Mouse (Mus musculus): Measurements from ENCODE around the gene Ptprh. TPM values are rescaled to one million over a fixed set of nuclear protein-coding genes. Genes with fewer than 3 reads are reported as not detected.
A peak's percentile ranks its signal among the peaks of the same experiment; 100 is the strongest.
"Not testable (repeated sequence)": the region's sequence is repeated elsewhere in the genome, so short reads cannot be mapped to it uniquely, and the experiment has no call there.

Gene Ptprh
- polyA plus RNA-seq, 1 experiment from 2014 or later, result not detected

GRCm38 (mm10) chr7:4541344-4541743 is 62.5 kb downstream of the Ptprh start:
- H3K4me3 ChIP-seq (replicated peaks), result no peak overlapping the region
- H3K36me3 ChIP-seq, result no peaks in the 10 kb centered on the region
- H3K4me2 ChIP-seq, result no peak overlapping the region
- H3K9ac ChIP-seq (replicated peaks), result no peak overlapping the region
- peaks cover 1% of the 10 kb centered on the region; the same call in 1 of the 2 replicates for H3K27me3 ChIP-seq
- H3K4me1 ChIP-seq (replicated peaks), result peaks cover 2% of the 10 kb centered on the region
- no peak for ATAC-seq (ENCODE audit: insufficient number of reproducible peaks, insufficient read depth, low FRiP score, low TSS enrichment, low read depth)
- no peaks in the 10 kb centered on the region for H3K9me3 ChIP-seq
- no peak overlapping the region for H3K27ac ChIP-seq
- WGBS, result 63% methylated on average over 5 of the region's 5 CpGs

DNA sequence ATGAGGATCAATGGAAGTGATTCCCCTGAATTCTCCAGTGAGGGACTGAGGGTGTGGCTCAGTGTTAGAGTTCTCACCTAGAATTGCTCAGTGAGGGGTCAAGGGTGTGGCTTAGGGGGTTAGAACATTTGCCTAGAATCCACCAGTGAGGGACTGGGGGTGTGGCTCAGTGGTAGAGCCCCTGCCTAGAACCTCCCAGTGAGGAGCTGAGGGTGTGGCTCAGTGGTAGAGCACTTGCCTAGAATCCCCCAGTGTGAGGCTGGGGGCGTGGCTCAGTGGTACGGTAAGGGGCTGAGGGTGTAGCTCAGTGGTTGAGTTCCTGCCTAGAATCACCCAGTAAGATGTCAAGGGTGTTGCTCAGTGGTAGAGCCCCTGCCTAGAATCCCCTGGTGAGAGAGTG is 64.8 kb downstream of the Ptprh start:
- Histone ChIP-seq H3K36me3 (no peaks in the 10 kb centered on the region), H3K4me2 (no peak overlapping the region), H3K9me3 (no peaks in the 10 kb centered on the region), H3K4me3 (replicated peaks) (no peak overlapping the region), H3K4me1 (replicated peaks) (no peaks in the 10 kb centered on the region), H3K27me3 (no peaks in the 10 kb centered on the region), H3K9ac (replicated peaks) (no peak overlapping the region), H3K27ac (no peak overlapping the region)
- WGBS, result 65% methylated on average over 2 of the region's 2 CpGs
- ATAC-seq (ENCODE audit: insufficient number of reproducible peaks, insufficient read depth, low FRiP score, low TSS enrichment, low read depth), result no peak

- no peak for ATAC-seq (ENCODE audit: insufficient number of reproducible peaks, insufficient read depth, low FRiP score, low TSS enrichment, low read depth)
- H3K4me1 ChIP-seq (replicated peaks), result 0 out of 2 replicates have a peak, but pooled peaks cover under 1% of the 10 kb centered on the region
- 54% methylated on average over 4 of the region's 4 CpGs for WGBS
Observed at GRCm38 (mm10) chr7:4537181-4537580, 66.7 kb downstream of the Ptprh start.

GRCm38 (mm10) chr7:4536369-4536768 is 67.5 kb downstream of the Ptprh start:
- WGBS, result 87% methylated on average over 4 of the region's 4 CpGs

More at GRCm38 (mm10) chr7:4537181-4537580, 66.7 kb downstream of the Ptprh start:
- Histone ChIP-seq H3K27me3 (no peaks in the 10 kb centered on the region), H3K36me3 (no peaks in the 10 kb centered on the region), H3K4me2 (no peak overlapping the region), H3K27ac (no peak overlapping the region), H3K4me3 (replicated peaks) (no peak overlapping the region), H3K9ac (replicated peaks) (no peak overlapping the region), H3K9me3 (no peaks in the 10 kb centered on the region)

GRCm38 (mm10) chr7:4532005-4532729 is 71.7 kb downstream of the Ptprh start, which contains the start of gene Dnaaf3:
Gene Dnaaf3 (minus strand): TSS chr7:4532453.
- Histone ChIP-seq H3K9ac (replicated peaks) (no peak within 1 kb of the TSS; the same call in 1 of the 2 replicates), H3K4me3 (replicated peaks) (peak within 1 kb of the TSS; percentile 45), H3K9me3 (no peaks in the 10 kb centered on the region), H3K4me2 (peak within 1 kb of the TSS; percentile 73), H3K27ac (no peak within 1 kb of the TSS), H3K4me1 (replicated peaks) (peaks cover 11% of the 10 kb centered on the region), H3K36me3 (no peaks in the 10 kb centered on the region), H3K27me3 (0 out of 2 replicates have a peak, but pooled peaks cover 4% of the 10 kb centered on the region)
- ATAC-seq (ENCODE audit: insufficient number of reproducible peaks, insufficient read depth, low FRiP score, low TSS enrichment, low read depth), result peak; percentile 91
- 3% methylated on average over 28 of the region's 28 CpGs for WGBS

More at GRCm38 (mm10) chr7:4536369-4536768, 67.5 kb downstream of the Ptprh start:
- H3K27ac ChIP-seq, result no peak overlapping the region
- H3K27me3 ChIP-seq, result no peaks in the 10 kb centered on the region
- no peaks in the 10 kb centered on the region for H3K9me3 ChIP-seq
- ATAC-seq (ENCODE audit: insufficient number of reproducible peaks, insufficient read depth, low FRiP score, low TSS enrichment, low read depth), result no peak
- H3K4me1 ChIP-seq (replicated peaks), result peaks cover 7% of the 10 kb centered on the region
- H3K9ac ChIP-seq (replicated peaks), result no peak overlapping the region
- H3K4me2 ChIP-seq, result no peak overlapping the region
- no peaks in the 10 kb centered on the region for H3K36me3 ChIP-seq
- no peak overlapping the region for H3K4me3 ChIP-seq (replicated peaks)

- H3K4me2 ChIP-seq; H3K9ac ChIP-seq (replicated peaks); H3K27me3 ChIP-seq; H3K27ac ChIP-seq; H3K9me3 ChIP-seq; ATAC-seq (ENCODE audit: insufficient number of reproducible peaks, insufficient read depth, low FRiP score, low TSS enrichment, low read depth); H3K36me3 ChIP-seq; H3K4me3 ChIP-seq (replicated peaks): not testable (repeated sequence)
- peaks cover 21% of the 10 kb centered on the region for H3K4me1 ChIP-seq (replicated peaks)
- WGBS, result 33% methylated on average over 8 of the region's 8 CpGs
Observed at GRCm38 (mm10) chr7:4530166-4530565, 73.7 kb downstream of the Ptprh start.

GRCm38 (mm10) chr7:4527302-4527689 is 76.5 kb downstream of the Ptprh start:
- H3K9ac ChIP-seq (replicated peaks), result 0 out of 2 replicates have a peak overlapping the region, but pooled peaks have one; percentile 31
- H3K4me2 ChIP-seq, result peak overlapping the region; percentile 58
- 42% methylated on average over 18 of the region's 18 CpGs for WGBS
- H3K27me3 ChIP-seq, result peaks cover 7% of the 10 kb centered on the region; the same call in 1 of the 2 replicates
- H3K4me1 ChIP-seq (replicated peaks), result peaks cover 21% of the 10 kb centered on the region
- H3K4me3 ChIP-seq (replicated peaks), result peak overlapping the region; percentile 36
- no peak overlapping the region for H3K27ac ChIP-seq
- ATAC-seq (ENCODE audit: insufficient number of reproducible peaks, insufficient read depth, low FRiP score, low TSS enrichment, low read depth), result no peak
- no peaks in the 10 kb centered on the region for H3K36me3 ChIP-seq
- no peaks in the 10 kb centered on the region for H3K9me3 ChIP-seq

GRCm38 (mm10) chr7:4526341-4527301 is 77.2 kb downstream of the Ptprh start:
- H3K4me1 ChIP-seq (replicated peaks), result peaks cover 15% of the 10 kb centered on the region
- H3K36me3 ChIP-seq, result no peaks in the 10 kb centered on the region
- peak overlapping the region; percentile 67; the same call in 1 of the 2 replicates for H3K27ac ChIP-seq
- H3K4me2 ChIP-seq, result peak overlapping the region; percentile 58
- 31% methylated on average over 40 of the region's 40 CpGs for WGBS
- no peaks in the 10 kb centered on the region for H3K9me3 ChIP-seq
- H3K27me3 ChIP-seq, result peaks cover 14% of the 10 kb centered on the region
- peak; percentile 88 for ATAC-seq (ENCODE audit: insufficient number of reproducible peaks, insufficient read depth, low FRiP score, low TSS enrichment, low read depth)
- H3K4me3 ChIP-seq (replicated peaks), result peak overlapping the region; percentile 36
- peak overlapping the region; percentile 57; the same call in 1 of the 2 replicates for H3K9ac ChIP-seq (replicated peaks)

DNA sequence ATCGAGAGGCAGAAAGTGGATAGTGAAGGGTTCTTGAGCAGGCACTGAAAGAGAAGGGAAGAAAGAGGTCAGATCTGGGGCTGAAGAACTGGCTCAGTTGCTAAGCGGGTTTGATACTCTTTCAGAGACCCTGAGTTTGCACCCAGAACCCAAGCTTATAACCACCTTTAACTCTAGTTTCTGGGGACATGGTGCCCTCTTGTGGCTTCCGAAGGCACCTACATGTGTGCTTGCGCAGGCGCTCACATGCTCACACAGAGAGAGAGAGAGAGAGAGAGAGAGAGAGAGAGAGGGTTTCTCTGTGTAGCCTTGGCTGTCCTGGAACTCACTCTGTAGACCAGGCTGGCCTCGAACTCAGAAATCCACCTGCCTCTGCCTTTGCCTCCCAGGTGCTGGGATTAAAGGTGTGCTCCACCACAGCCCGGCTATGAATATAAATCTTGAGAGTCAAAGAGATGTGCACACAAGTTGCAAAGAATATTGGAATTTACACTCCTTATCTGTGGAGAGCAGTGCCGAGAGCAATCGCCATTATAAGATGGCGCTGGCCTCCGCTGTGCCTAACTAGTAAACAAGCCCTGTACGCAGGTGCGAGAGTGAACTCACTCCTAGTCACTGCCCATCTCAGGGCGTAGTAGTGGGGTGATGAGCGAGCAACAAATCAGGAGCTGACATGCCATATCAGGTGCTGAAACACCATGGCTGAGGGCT is 79.5 kb downstream of the Ptprh start, which contains the start of gene Tnni3:
Gene Tnni3, minus strand, starts transcription at position 18 of the 711 bp plus-strand sequence.
- H3K9ac ChIP-seq (replicated peaks); H3K4me3 ChIP-seq (replicated peaks); H3K27ac ChIP-seq; ATAC-seq (ENCODE audit: insufficient number of reproducible peaks, insufficient read depth, low FRiP score, low TSS enrichment, low read depth); H3K9me3 ChIP-seq; H3K36me3 ChIP-seq; H3K4me2 ChIP-seq: not testable (repeated sequence)
- 71% methylated on average over 15 of the region's 15 CpGs for WGBS
- H3K4me1 ChIP-seq (replicated peaks), result peaks cover 21% of the 10 kb centered on the region
- peaks cover 26% of the 10 kb centered on the region for H3K27me3 ChIP-seq

DNA sequence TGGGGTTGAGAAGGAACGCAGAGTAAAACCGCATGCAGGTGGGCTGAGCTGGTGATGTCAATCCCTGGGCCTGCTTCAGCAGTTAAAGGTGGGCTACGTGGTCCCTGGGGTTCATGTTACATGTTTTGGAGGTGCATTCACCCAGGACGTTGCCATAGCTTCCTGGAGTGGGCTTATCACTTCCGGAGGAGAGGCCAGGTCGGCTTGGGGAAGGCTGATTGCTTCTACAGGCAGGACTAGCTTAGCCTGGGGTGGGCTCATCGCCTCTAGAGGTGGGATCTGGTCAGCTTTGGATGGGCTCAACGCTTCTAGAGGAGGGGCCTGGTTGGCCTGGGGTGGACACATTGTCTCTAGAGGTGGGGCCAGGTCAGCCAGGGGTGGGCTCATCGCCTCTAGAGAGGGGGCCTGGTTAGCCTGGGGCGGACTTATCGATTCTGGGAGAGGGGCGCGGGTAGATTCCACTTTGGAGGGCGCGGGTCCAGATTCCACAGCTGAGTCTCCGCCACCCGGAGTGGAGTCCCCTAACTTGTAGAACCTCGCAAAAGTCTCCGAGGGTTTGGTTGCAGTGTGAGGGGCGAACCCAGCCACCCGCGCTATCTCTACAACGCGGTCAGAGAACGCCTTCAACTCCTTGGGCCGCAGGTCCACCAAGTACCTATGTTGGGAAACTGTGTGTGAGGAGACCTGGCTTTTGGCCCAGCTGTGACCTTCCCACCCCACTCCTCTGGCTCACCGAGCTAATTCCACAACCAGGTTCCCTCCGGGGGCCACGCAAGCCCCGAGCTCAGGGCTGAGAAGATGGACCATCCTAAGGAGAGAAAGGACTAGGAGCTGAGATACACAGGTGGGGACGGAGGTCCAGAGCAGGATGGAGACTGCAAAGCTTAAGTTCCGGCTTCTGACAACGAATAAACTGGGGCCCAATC is 80.4 kb downstream of the Ptprh start:
- Histone ChIP-seq H3K27me3 (peaks cover 26% of the 10 kb centered on the region), H3K4me1 (replicated peaks) (peaks cover 21% of the 10 kb centered on the region), H3K9ac (replicated peaks) (no peak overlapping the region), H3K36me3 (no peaks in the 10 kb centered on the region), H3K9me3 (no peaks in the 10 kb centered on the region), H3K4me3 (replicated peaks) (no peak overlapping the region), H3K27ac (no peak overlapping the region), H3K4me2 (no peak overlapping the region)
- 89% methylated on average over 33 of the region's 33 CpGs for WGBS
- ATAC-seq (ENCODE audit: insufficient number of reproducible peaks, insufficient read depth, low FRiP score, low TSS enrichment, low read depth), result no peak

Data from limb, embryonic 12.5 days (tissue).